Mouse (Mus musculus) brain, embryonic 18.5 days (tissue): ENCODE data around the gene Apoe.
"Not testable (repeated sequence)": the region's sequence is repeated elsewhere in the genome, so short reads cannot be mapped to it uniquely, and the experiment has no call there.

ENCODE experiments used
- DNase-seq: peaks from one replicate; pipeline ENCODE4 v3.0.0-alpha.2; 2012; ENCODE audit warnings: low read depth, low spot score

The Apoe gene

DNA sequence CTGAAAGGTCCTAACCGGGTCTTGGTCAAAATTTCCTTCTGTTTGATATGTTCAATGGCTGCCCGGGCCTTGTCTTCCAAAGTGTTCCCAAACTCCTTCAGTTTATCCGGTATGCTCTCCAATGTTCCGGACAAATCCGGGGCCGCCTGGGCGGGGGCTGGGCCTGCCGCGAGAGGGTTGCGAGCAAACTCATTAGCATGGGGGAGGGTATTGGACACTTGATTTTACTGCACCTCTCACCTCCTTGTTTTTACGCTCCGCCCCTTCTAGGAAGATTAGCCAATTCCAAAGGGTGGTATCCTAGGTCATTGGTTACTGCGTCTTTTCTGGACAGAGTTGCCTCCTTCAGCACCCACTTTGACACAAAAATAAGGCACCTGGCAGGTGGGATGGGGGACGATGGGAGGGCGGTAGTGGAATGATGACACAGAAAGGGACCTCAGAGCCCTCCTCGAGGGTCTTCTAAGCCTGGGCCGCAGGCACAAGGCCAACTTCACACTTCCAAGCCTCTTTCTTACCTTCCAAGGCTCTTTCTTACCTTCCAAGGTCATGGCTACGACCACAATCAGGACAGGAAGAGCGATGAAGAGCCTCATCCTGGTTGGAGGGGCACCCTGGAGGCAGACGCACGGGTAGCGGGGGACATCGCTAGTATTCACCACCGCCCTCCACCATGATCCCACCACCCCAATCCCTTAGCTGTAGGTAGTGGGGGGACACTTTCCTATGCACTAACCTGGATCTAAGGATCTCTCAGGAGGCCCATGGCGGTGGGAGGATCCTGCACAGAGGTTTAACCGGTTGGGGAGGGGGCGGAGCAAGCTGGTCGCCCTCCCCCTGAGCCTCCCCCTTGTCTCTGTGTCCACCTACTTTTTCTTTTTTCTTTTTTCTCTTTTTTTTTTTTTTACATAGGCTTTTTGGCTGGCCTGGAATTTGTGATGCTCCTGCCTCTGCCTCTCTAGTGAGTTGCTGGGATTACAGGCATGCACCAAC, 6.8 kb downstream of the Apoe start, which contains the start of gene Apoc1:
Gene Apoc1 (minus strand): TSS at position 788 of the 993 bp plus-strand sequence.
- DNase-seq = no peak

GRCm38 (mm10) chr7:19691434-19691833, 7.6 kb downstream of the Apoe start:
- DNase-seq = no peak

DNA sequence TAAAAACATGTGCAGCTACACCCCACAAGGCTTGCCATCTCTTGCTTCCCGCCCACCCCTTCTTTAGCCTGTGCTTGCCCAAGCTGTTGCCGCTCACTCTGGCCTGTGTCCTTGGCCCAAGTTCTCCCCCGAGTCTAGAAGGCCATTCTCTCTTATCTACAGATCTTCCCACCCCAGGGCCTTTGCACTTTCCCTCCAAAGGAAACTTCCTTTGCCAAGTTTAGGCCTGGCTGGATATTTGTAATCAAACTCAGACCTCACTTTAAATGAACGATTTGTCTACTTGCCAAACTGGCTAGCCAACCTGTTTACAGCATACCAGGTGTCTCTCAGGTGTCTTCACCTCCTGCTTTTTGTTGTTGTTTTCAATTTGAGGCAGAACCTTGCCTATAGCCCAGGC, 8.1 kb downstream of the Apoe start:
- no peak for DNase-seq

- no peak for DNase-seq
Observed at GRCm38 (mm10) chr7:19688611-19689010, 10.4 kb downstream of the Apoe start.

DNA sequence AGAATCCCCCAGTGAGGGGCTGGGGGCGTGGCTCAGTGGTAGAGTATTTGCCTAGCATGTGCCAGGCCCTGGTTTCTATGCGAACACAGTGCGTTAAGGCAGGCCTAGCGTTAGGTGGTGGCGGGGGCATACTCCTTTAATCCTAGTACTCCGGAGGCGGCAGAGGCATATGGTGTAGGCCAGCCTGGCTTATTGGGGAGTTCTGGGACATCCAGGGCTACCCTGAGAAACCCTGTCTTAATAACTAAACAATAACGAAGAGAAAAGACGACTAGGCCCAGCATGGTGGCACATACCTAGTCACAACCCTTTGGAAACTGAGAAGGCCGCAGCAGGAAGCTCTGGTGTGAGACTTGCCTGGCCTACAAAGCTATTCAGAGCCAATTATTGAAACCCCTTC, 10.9 kb downstream of the Apoe start:
- DNase-seq = no peak

DNA sequence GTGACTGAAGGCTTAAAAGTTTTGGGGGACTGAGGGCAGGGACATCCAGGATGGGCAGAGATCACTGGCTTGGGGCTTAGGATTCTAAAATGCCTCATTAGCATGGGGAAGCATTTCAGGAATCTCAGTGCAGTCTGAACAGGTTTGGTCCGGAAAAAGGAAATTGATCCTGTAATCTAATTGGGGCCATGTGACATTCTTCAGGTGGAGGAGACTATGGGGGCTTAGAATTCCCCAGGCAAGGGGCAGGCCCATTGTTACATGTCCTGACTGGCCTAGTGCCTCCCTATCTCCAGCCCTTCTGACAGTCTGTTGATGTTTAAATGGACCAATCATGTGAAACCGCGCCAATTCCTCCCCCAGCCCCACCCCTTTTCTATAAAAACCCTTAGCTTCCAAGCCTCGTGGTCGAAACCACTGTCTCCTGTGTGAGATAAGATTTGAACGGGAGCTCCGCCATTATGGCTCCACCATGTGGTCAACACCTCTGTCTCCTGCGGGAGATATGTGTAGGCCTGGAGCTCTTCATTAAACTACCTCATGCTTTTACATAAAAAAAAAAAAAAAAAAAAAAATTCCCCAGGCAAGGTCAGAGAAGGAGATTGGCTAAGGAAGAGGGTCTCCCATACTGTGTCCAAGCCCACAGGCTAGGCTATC, 11.9 kb downstream of the Apoe start:
- DNase-seq = not testable (repeated sequence)

- DNase-seq = no peak
Observed at GRCm38 (mm10) chr7:19686521-19686920, 12.5 kb downstream of the Apoe start.

- no peak for DNase-seq
Observed at GRCm38 (mm10) chr7:19685374-19685773, 13.6 kb downstream of the Apoe start.

- no peak for DNase-seq
Observed at GRCm38 (mm10) chr7:19683771-19684201, 15.2 kb downstream of the Apoe start.

GRCm38 (mm10) chr7:19682979-19683378, 16.0 kb downstream of the Apoe start:
- no peak for DNase-seq

DNA sequence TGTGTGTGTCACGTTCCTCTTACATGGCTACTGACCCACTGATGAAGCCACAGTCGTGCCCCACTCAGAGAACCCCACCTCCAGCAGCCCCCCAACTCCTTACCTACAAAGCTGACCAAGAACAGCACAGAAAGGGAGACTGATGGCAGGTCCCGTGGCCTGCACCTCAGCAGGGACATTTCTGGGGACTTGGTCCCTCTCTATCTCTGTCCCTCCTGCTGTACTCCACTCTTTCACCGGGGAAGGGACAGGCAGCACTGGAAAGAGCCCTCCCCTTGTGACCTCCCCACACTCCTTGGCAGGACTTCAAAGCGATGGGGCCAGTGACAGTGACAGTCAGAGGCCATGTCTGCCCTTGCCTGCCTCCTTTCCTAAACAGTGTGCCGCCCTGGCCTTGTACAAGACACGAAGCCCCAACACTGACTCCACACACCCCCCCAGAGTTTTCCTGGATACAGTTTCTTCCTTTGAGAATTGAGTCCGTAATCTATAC, 17.7 kb downstream of the Apoe start, which contains the start of the genes Gm44805 and Apoc4:
Gene Gm44805 (minus strand): TSS at position 222 of the 493 bp plus-strand sequence.
Gene Apoc4 (minus strand): TSS at position 278 of the 493 bp plus-strand sequence.
- no peak for DNase-seq

DNA sequence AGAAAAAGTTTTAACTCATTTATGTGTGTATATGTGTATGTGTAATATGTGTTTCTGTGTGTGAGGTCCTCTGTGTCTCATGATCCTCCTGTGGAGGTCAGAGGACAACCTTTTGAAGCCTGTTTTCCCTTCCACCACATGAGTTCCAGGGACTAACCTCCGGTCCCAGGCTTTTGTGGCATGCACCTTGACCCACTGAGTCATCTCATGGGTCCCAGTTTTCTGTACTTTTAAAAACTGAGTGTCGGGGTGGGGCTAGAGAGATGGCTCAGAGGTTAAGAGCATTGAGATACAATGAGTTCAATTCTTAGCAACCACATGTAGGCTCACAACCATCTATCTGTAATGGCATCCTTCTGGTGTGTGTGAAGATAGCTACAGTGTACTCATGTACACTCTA, 18.3 kb downstream of the Apoe start:
- DNase-seq = no peak

- DNase-seq = no peak
Observed at GRCm38 (mm10) chr7:19678901-19679300, 20.1 kb downstream of the Apoe start.

GRCm38 (mm10) chr7:19677872-19678271, 21.1 kb downstream of the Apoe start, which contains the start of gene Apoc2:
Gene Apoc2 (minus strand): TSS chr7:19677941.
- no peak for DNase-seq

DNA sequence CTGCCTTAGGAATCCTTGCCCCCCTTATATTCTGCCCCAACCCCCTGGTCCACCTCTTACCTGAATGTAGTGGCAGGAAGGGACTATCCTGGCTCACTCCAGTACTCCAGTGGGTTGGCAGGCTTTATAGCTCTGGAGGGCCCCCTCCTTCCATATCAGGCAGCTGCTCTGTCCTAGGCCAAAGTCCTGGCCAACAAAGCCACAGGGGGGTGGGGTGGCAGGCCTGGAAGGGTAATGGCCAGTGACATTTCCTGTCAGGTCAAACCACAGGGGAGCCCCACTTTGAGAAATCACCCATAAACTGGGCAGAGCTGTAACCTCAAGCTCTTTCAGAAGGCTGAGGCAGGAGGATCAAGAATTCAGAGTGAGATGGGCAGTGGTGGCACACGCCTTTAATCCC, 22.3 kb downstream of the Apoe start:
- no peak for DNase-seq

- no peak for DNase-seq
Observed at GRCm38 (mm10) chr7:19675824-19676223, 23.2 kb downstream of the Apoe start.

GRCm38 (mm10) chr7:19673083-19673699, 25.8 kb downstream of the Apoe start:
- no peak for DNase-seq

DNA sequence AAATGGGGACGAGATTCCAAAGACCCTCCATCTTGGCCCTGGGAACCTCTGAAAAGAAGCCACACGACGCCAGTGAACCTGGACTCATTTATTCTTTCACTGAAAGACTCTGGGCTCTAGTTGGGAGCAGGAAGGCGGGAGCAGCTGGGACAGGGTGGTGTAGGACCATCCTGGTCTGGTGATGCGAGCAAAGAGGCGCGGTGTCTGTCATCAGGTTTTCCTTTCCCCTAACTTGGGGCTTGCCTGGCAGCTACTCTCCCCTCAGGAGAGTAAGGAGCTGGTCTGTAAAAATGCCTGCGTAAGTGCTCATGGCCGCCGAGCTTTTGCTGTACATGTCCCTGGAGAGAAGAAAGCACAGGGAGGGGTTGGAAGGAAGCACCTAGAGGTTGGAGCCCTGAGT, 27.5 kb downstream of the Apoe start:
- DNase-seq = no peak

- DNase-seq = peak; percentile 77
Observed at GRCm38 (mm10) chr7:19668947-19669721, 29.9 kb downstream of the Apoe start.

GRCm38 (mm10) chr7:19667434-19667833, 31.6 kb downstream of the Apoe start:
- DNase-seq = no peak

- DNase-seq = no peak
Observed at GRCm38 (mm10) chr7:19666750-19667149, 32.2 kb downstream of the Apoe start.
